Mouse (Mus musculus): Measurements from ENCODE around the gene Rhoh. TPM values are rescaled to one million over a fixed set of nuclear protein-coding genes. Genes with fewer than 3 reads are reported as not detected.

The Rhoh gene
- polyA plus RNA-seq, 1 experiment = 3.2 TPM

DNA sequence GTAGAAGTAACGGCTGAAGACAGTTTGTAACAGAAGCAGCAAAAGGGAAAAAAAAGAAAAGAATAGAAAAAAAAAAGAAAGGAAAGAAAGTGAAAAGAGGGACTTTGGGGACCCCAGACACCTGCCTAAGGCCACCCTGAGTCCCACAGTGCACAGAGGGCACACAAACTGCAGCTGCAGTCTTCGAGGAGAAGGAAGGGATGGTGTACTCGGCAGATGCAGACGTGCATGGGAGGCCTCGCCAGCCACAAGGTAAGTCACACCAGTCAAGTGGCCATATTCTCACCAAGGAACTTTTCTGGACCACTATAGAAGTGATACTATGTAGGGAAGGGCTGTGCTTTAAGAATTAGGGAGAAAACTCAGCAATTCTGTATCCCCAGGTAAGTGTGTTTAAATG lies 73.8 kb downstream of the Rhoh start, which contains the start of gene Chrna9:
Gene Chrna9, plus strand, starts transcription at position 139 of the 400 bp plus-strand sequence.
- Histone ChIP-seq H3K27me3 (ENCODE audit: control insufficient read depth, insufficient read depth, low read length) (no peaks in the 10 kb centered on the region), H3K27ac (ENCODE audit: insufficient read depth, low read depth, low read length) (no peak within 1 kb of the TSS), H3K4me1 (ENCODE audit: control insufficient read depth, insufficient read depth, insufficient read length, low read length) (peaks cover 3% of the 10 kb centered on the region; the same call in 1 of the 2 replicates), H3K36me3 (ENCODE audit: control insufficient read depth, insufficient read depth, low read length) (no peaks in the 10 kb centered on the region), H3K4me3 (ENCODE audit: low read depth, low read length) (no peak within 1 kb of the TSS)
- 82% methylated on average over 5 of the region's 5 CpGs for WGBS
- TF ChIP-seq POLR2A (IDR thresholded peaks at IDR 0.05; ENCODE audit: low read depth, low read length) (no peak), CTCF (IDR thresholded peaks at IDR 0.05; ENCODE audit: extremely low read depth, insufficient read length, insufficient replicate concordance, low read depth, low read length) (no peak)

DNA sequence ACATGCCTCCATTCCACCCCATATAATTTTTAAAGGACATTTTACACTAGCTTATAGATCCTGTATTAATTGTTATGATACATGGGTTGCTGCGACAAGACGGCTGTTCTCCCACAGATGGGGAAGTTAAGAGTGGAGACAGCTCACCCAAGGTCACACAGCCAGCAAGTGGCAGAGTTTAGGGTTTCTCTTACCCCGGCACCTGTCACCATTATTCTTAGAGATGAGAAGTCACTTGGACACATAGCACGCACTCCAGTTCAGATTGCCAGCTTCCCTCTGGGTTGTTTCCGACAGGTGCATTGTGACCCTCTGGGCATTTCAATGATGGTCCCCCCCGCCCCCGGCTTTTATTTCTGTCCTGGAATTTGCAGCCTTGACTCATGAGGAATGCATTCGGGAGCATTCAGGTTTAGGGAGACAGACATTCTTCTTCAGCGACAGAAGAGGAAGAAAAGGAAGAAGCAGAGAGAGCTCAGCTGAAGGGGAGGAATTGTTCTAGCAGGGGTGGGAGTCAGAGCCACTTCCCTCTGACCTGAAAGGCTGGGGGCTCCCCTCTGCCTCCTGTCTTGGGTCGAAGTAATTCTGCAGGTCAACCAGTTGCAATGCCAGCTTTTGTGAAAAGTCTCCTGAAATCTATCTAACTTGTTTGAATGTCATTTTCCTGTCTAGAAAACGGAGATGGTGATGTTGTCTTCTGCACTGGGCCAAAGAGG lies 76.2 kb downstream of the Rhoh start:
- 63% methylated on average over 11 of the region's 11 CpGs for WGBS
- no peaks in the 10 kb centered on the region for H3K36me3 ChIP-seq (ENCODE audit: control insufficient read depth, insufficient read depth, low read length)
- H3K27me3 ChIP-seq (ENCODE audit: control insufficient read depth, insufficient read depth, low read length) = no peaks in the 10 kb centered on the region
- no peaks in the 10 kb centered on the region for H3K4me1 ChIP-seq (ENCODE audit: control insufficient read depth, insufficient read depth, insufficient read length, low read length)
- TF ChIP-seq POLR2A (IDR thresholded peaks at IDR 0.05; ENCODE audit: low read depth, low read length) = no peak
- TF ChIP-seq CTCF (IDR thresholded peaks at IDR 0.05; ENCODE audit: extremely low read depth, insufficient read length, insufficient replicate concordance, low read depth, low read length) = no peak
- H3K4me3 ChIP-seq (ENCODE audit: low read depth, low read length) = no peak overlapping the region
- H3K27ac ChIP-seq (ENCODE audit: insufficient read depth, low read depth, low read length) = no peak overlapping the region

DNA sequence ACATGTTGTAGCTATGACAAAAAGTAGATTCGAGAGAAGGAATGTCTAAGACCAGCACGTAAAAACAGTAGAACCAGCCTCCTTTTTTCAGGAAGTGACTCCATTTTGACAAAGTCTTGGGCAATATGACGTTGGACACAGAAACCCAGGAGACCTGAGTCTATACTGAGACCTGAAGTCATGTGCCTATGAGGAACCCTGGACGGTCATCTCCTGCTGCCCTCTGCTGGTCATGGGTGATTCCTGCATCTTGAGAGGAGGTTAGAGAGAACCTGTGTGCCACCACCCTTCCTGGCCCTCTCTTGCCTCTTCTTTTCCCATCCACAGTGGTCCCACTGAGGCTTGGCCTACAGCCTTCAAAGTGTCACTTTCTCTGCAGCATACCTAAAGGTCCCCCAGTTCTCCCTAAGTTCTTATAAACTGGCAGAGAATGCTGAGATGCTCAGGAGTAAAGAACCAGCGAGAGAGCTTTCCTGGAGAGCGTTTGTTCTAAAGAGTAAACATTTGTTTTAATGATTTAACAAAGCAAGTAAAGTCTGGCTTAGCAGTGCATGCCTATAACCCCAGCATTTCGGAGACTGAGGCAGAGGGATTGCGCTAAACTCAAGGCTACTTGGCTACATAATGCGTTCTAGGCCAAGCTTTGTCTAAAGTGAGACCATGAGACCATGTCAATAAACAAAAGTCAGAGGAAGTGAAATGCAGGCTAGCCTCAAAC lies 77.1 kb downstream of the Rhoh start:
- Histone ChIP-seq H3K4me3 (ENCODE audit: low read depth, low read length) (no peak overlapping the region), H3K4me1 (ENCODE audit: control insufficient read depth, insufficient read depth, insufficient read length, low read length) (no peaks in the 10 kb centered on the region), H3K27me3 (ENCODE audit: control insufficient read depth, insufficient read depth, low read length) (no peaks in the 10 kb centered on the region), H3K36me3 (ENCODE audit: control insufficient read depth, insufficient read depth, low read length) (no peaks in the 10 kb centered on the region), H3K27ac (ENCODE audit: insufficient read depth, low read depth, low read length) (no peak overlapping the region)
- WGBS = 54% methylated on average over 9 of the region's 9 CpGs
- TF ChIP-seq POLR2A (IDR thresholded peaks at IDR 0.05; ENCODE audit: low read depth, low read length) (no peak), CTCF (IDR thresholded peaks at IDR 0.05; ENCODE audit: extremely low read depth, insufficient read length, insufficient replicate concordance, low read depth, low read length) (peak; percentile 93; the same call in 1 of the 2 replicates)

DNA sequence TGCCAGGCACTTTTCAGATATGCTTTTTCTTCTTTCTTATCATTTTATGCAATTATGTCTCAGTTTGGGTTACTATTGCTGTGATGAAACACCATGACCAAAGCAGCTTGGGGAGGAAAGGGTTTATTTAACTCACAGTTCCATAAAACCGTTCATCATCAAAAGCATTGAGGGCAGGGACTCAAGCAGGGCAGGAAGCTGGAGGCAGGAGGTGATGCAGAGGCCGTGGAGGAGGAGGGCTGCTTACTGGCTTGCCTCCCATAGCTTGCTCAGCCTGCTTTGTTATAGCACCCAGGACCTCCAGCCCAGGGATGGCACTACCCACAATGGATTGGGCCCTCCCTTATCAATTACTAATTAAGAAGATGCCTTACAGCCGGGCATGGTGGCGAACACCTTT lies 80.1 kb downstream of the Rhoh start:
- Histone ChIP-seq H3K36me3 (ENCODE audit: control insufficient read depth, insufficient read depth, low read length) (no peaks in the 10 kb centered on the region), H3K4me3 (ENCODE audit: low read depth, low read length) (no peak overlapping the region), H3K27ac (ENCODE audit: insufficient read depth, low read depth, low read length) (no peak overlapping the region), H3K27me3 (ENCODE audit: control insufficient read depth, insufficient read depth, low read length) (no peaks in the 10 kb centered on the region), H3K4me1 (ENCODE audit: control insufficient read depth, insufficient read depth, insufficient read length, low read length) (no peaks in the 10 kb centered on the region)
- TF ChIP-seq POLR2A (IDR thresholded peaks at IDR 0.05; ENCODE audit: low read depth, low read length) = no peak
- 60% methylated on average over 4 of the region's 4 CpGs for WGBS

Other genes starting within 250 kb of the Rhoh start
- gene Pds5a, start 162.9 kb upstream of the Rhoh start, polyA plus RNA-seq (2012; rRNA removed) = 3.0 and 5.4 TPM in 2 replicates
- 1.1 and 2.3 TPM in 2 replicates for gene N4bp2, start 97.7 kb upstream of the Rhoh start, polyA plus RNA-seq (2012; rRNA removed)
- gene Chrna9, start 73.7 kb downstream of the Rhoh start, polyA plus RNA-seq (2012; rRNA removed) = not detected in 2 replicates
- gene 9130230L23Rik, start 143.1 kb downstream of the Rhoh start, polyA plus RNA-seq (2012; rRNA removed) = 4.7 and 10.9 TPM in 2 replicates